Mouse (Mus musculus): ENCODE measurements around the gene Ttc28. TPM values are rescaled to one million over a fixed set of nuclear protein-coding genes. Genes with fewer than 3 reads are reported as not detected.
A peak's percentile ranks its signal among the peaks of the same experiment; 100 is the strongest.
"Not testable (repeated sequence)": the region's sequence is repeated elsewhere in the genome, so short reads cannot be mapped to it uniquely, and the experiment has no call there.

The Ttc28 gene
- polyA plus RNA-seq, 1 experiment from 2014 or later, result 28.2 TPM

GRCm38 (mm10) chr5:111257127-111257526 is 377.5 kb downstream of the Ttc28 start:
- no peak overlapping the region for H3K4me2 ChIP-seq (replicated peaks)

GRCm38 (mm10) chr5:111261162-111261561 is 381.6 kb downstream of the Ttc28 start:
- not testable (repeated sequence) for H3K9ac ChIP-seq; H3K9me3 ChIP-seq (replicated peaks); H3K4me2 ChIP-seq (replicated peaks); ATAC-seq (ENCODE audit: low FRiP score); H3K4me3 ChIP-seq; H3K27me3 ChIP-seq; H3K36me3 ChIP-seq; H3K27ac ChIP-seq
- peaks cover 44% of the 10 kb centered on the region for H3K4me1 ChIP-seq
- WGBS, result 82% methylated on average over 1 of the region's 1 CpGs

More at GRCm38 (mm10) chr5:111257127-111257526, 377.5 kb downstream of the Ttc28 start:
- 7% methylated on average over 2 of the region's 2 CpGs for WGBS
- ATAC-seq (ENCODE audit: low FRiP score), result no peak
- Histone ChIP-seq H3K4me3 (no peak overlapping the region), H3K4me1 (peaks cover 39% of the 10 kb centered on the region), H3K36me3 (no peaks in the 10 kb centered on the region), H3K9me3 (replicated peaks) (no peaks in the 10 kb centered on the region), H3K27me3 (no peaks in the 10 kb centered on the region), H3K27ac (peak overlapping the region; percentile 91), H3K9ac (no peak overlapping the region)

GRCm38 (mm10) chr5:111261733-111262573 is 382.4 kb downstream of the Ttc28 start:
- Histone ChIP-seq H3K27ac (peak overlapping the region; percentile 82), H3K4me3 (no peak overlapping the region), H3K36me3 (peaks cover 17% of the 10 kb centered on the region), H3K9me3 (replicated peaks) (peaks cover 5% of the 10 kb centered on the region), H3K4me2 (replicated peaks) (no peak overlapping the region), H3K4me1 (peaks cover 36% of the 10 kb centered on the region), H3K27me3 (no peaks in the 10 kb centered on the region), H3K9ac (peak overlapping the region; percentile 15; the same call in 1 of the 2 replicates)
- no peak for ATAC-seq (ENCODE audit: low FRiP score)
- WGBS, result 63% methylated on average over 13 of the region's 13 CpGs

GRCm38 (mm10) chr5:111262574-111263239 is 383.1 kb downstream of the Ttc28 start:
- Histone ChIP-seq H3K27me3 (no peaks in the 10 kb centered on the region), H3K4me1 (peaks cover 30% of the 10 kb centered on the region), H3K27ac (peak overlapping the region; percentile 82), H3K9me3 (replicated peaks) (peaks cover 5% of the 10 kb centered on the region), H3K4me3 (no peak overlapping the region), H3K9ac (peak overlapping the region; percentile 13; the same call in 1 of the 2 replicates), H3K36me3 (peaks cover 24% of the 10 kb centered on the region), H3K4me2 (replicated peaks) (0 out of 2 replicates have a peak overlapping the region, but pooled peaks have one; percentile 4)
- WGBS, result 21% methylated on average over 11 of the region's 11 CpGs
- no peak; the same call in 1 of the 2 replicates for ATAC-seq (ENCODE audit: low FRiP score)

- peak overlapping the region; percentile 13; the same call in 1 of the 2 replicates for H3K9ac ChIP-seq
- peak overlapping the region; percentile 82 for H3K27ac ChIP-seq
- H3K9me3 ChIP-seq (replicated peaks), result peaks cover 5% of the 10 kb centered on the region
- H3K4me1 ChIP-seq, result peaks cover 30% of the 10 kb centered on the region
- 31% methylated on average over 5 of the region's 5 CpGs for WGBS
- ATAC-seq (ENCODE audit: low FRiP score), result peak; percentile 33; the same call in 1 of the 2 replicates
- no peak overlapping the region for H3K4me3 ChIP-seq
- no peaks in the 10 kb centered on the region for H3K27me3 ChIP-seq
- peaks cover 30% of the 10 kb centered on the region for H3K36me3 ChIP-seq
- 0 out of 2 replicates have a peak overlapping the region, but pooled peaks have one; percentile 4 for H3K4me2 ChIP-seq (replicated peaks)
Observed at GRCm38 (mm10) chr5:111263370-111263769, 383.8 kb downstream of the Ttc28 start.

- H3K4me1 ChIP-seq, result peaks cover 30% of the 10 kb centered on the region
- no peak overlapping the region for H3K27ac ChIP-seq
- H3K9me3 ChIP-seq (replicated peaks), result peaks cover 5% of the 10 kb centered on the region
- WGBS, result 89% methylated on average over 7 of the region's 7 CpGs
- no peak overlapping the region for H3K9ac ChIP-seq
- H3K27me3 ChIP-seq, result no peaks in the 10 kb centered on the region
- H3K4me2 ChIP-seq (replicated peaks), result no peak overlapping the region
- H3K4me3 ChIP-seq, result no peak overlapping the region
- ATAC-seq (ENCODE audit: low FRiP score), result no peak
- H3K36me3 ChIP-seq, result peaks cover 30% of the 10 kb centered on the region
Observed at GRCm38 (mm10) chr5:111264488-111264887, 384.9 kb downstream of the Ttc28 start.

- Histone ChIP-seq H3K4me2 (replicated peaks) (no peak overlapping the region), H3K4me1 (peaks cover 36% of the 10 kb centered on the region), H3K4me3 (no peak overlapping the region), H3K27me3 (no peaks in the 10 kb centered on the region), H3K9me3 (replicated peaks) (peaks cover 5% of the 10 kb centered on the region), H3K9ac (no peak overlapping the region), H3K36me3 (peaks cover 30% of the 10 kb centered on the region), H3K27ac (no peak overlapping the region)
- WGBS, result 92% methylated on average over 5 of the region's 5 CpGs
- ATAC-seq (ENCODE audit: low FRiP score), result no peak
Observed at GRCm38 (mm10) chr5:111266658-111267057, 387.1 kb downstream of the Ttc28 start.

- Histone ChIP-seq H3K27me3 (no peaks in the 10 kb centered on the region), H3K36me3 (peaks cover 33% of the 10 kb centered on the region), H3K4me3 (no peak overlapping the region), H3K4me1 (peaks cover 32% of the 10 kb centered on the region), H3K9ac (no peak overlapping the region), H3K9me3 (replicated peaks) (peaks cover 5% of the 10 kb centered on the region), H3K27ac (no peak overlapping the region), H3K4me2 (replicated peaks) (no peak overlapping the region)
- no peak for ATAC-seq (ENCODE audit: low FRiP score)
- 86% methylated on average over 3 of the region's 3 CpGs for WGBS
Observed at GRCm38 (mm10) chr5:111267100-111267499, 387.5 kb downstream of the Ttc28 start.

GRCm38 (mm10) chr5:111268852-111269251 is 389.2 kb downstream of the Ttc28 start:
- H3K36me3 ChIP-seq, result peaks cover 33% of the 10 kb centered on the region
- no peak for ATAC-seq (ENCODE audit: low FRiP score)
- no peaks in the 10 kb centered on the region for H3K27me3 ChIP-seq
- H3K9me3 ChIP-seq (replicated peaks), result peaks cover 5% of the 10 kb centered on the region
- WGBS, result 33% methylated on average over 2 of the region's 2 CpGs
- no peak overlapping the region for H3K27ac ChIP-seq
- H3K4me3 ChIP-seq, result no peak overlapping the region
- H3K9ac ChIP-seq, result no peak overlapping the region
- H3K4me1 ChIP-seq, result peaks cover 14% of the 10 kb centered on the region
- no peak overlapping the region for H3K4me2 ChIP-seq (replicated peaks)

- Histone ChIP-seq H3K9me3 (replicated peaks) (peaks cover 5% of the 10 kb centered on the region), H3K4me2 (replicated peaks) (no peak overlapping the region), H3K9ac (no peak overlapping the region), H3K27me3 (no peaks in the 10 kb centered on the region), H3K4me1 (peaks cover 9% of the 10 kb centered on the region; the same call in 1 of the 2 replicates), H3K4me3 (no peak overlapping the region), H3K27ac (0 out of 2 replicates have a peak overlapping the region, but pooled peaks have one; percentile 17), H3K36me3 (peaks cover 33% of the 10 kb centered on the region)
- peak; percentile 46; the same call in 1 of the 2 replicates for ATAC-seq (ENCODE audit: low FRiP score)
- WGBS, result 60% methylated on average over 6 of the region's 6 CpGs
Observed at GRCm38 (mm10) chr5:111269613-111270205, 390.1 kb downstream of the Ttc28 start.

GRCm38 (mm10) chr5:111270246-111271002 is 390.8 kb downstream of the Ttc28 start:
- Histone ChIP-seq H3K4me3 (no peak overlapping the region), H3K27ac (no peak overlapping the region), H3K9me3 (replicated peaks) (peaks cover 5% of the 10 kb centered on the region), H3K9ac (no peak overlapping the region), H3K4me1 (peaks cover 8% of the 10 kb centered on the region; the same call in 1 of the 2 replicates), H3K4me2 (replicated peaks) (no peak overlapping the region), H3K27me3 (no peaks in the 10 kb centered on the region), H3K36me3 (peaks cover 32% of the 10 kb centered on the region)
- no peak for ATAC-seq (ENCODE audit: low FRiP score)
- 61% methylated on average over 15 of the region's 15 CpGs for WGBS

Measured in hindbrain, embryonic 12.5 days (tissue).